Mouse (Mus musculus) C2C12 (cell line): Measurements from ENCODE around the gene Stard13.

Source experiments
- CEBPB ChIP-seq: IDR thresholded peaks from one replicate; pipeline ENCODE4 v1.6.1; 2011; ENCODE audit warnings: low read depth, mild to moderate bottlenecking, control low read depth, moderate library complexity
- CTCF ChIP-seq: IDR thresholded peaks from one replicate; pipeline ENCODE4 v1.5.1; 2011; ENCODE audit not compliant: control insufficient read depth, insufficient read depth, insufficient read length
- FOSL1 ChIP-seq: IDR thresholded peaks from one replicate; pipeline ENCODE4 v1.8.0; 2011; ENCODE audit warnings: mild to moderate bottlenecking, low read length; ENCODE audit not compliant: poor library complexity, insufficient read depth, severe bottlenecking
- MAX ChIP-seq: IDR thresholded peaks from one replicate; pipeline ENCODE4 v1.6.1; 2011; ENCODE audit warnings: mild to moderate bottlenecking, control low read depth
- MYOD1 ChIP-seq: IDR thresholded peaks from one replicate; pipeline ENCODE4 v1.6.1; 2011; ENCODE audit warnings: low read depth; ENCODE audit not compliant: control insufficient read depth, insufficient read length
- MYOG ChIP-seq: IDR thresholded peaks from one replicate; pipeline ENCODE4 v1.6.1; 2011; ENCODE audit not compliant: control insufficient read depth, insufficient read length; ENCODE audit errors: extremely low read depth
- USF1 ChIP-seq: IDR thresholded peaks from one replicate; pipeline ENCODE4 v1.6.1; 2011; ENCODE audit warnings: low read depth, mild to moderate bottlenecking, control low read depth, moderate library complexity

- TF ChIP-seq CTCF (no peak), MYOG (no peak), MAX (no peak), CEBPB (no peak), USF1 (no peak), FOSL1 (no peak), MYOD1 (no peak)
Measured at GRCm38 (mm10) chr5:151061942-151062341, 171.7 kb downstream of the Stard13 start.
